Mouse (Mus musculus) adrenal gland, postnatal 10 days (tissue): ENCODE measurements around the gene Pak1ip1. TPM values are rescaled to one million over a fixed set of nuclear protein-coding genes. Genes with fewer than 3 reads are reported as not detected.

Experiments used
- DNase-seq: peaks from one replicate; pipeline ENCODE4 v3.0.0; 2021; ENCODE audit warnings: mixed read lengths
- total RNA-seq, 2 experiments: library from RNA; stranded (reverse); gene quantifications; 2 replicates each; pipeline ENCODE4 v1.2.3; 2021

The Pak1ip1 gene
- total RNA-seq, 2 experiments from 2014 or later: 48.0 to 55.5 TPM

GRCm38 (mm10) chr13:41006244-41006643 is 5.4 kb downstream of the Pak1ip1 start:
- DNase-seq: no peak

GRCm38 (mm10) chr13:41008271-41008670 is 7.4 kb downstream of the Pak1ip1 start:
- no peak for DNase-seq

GRCm38 (mm10) chr13:41008946-41009345 is 8.1 kb downstream of the Pak1ip1 start:
- DNase-seq: no peak

- peak; percentile 98 for DNase-seq
Observed at GRCm38 (mm10) chr13:41015829-41016634, 15.2 kb downstream of the Pak1ip1 start, which contains the start of gene Tmem14c. Gene Tmem14c, plus strand, starts transcription at chr13:41016292.

GRCm38 (mm10) chr13:41016797-41017405 is 16.1 kb downstream of the Pak1ip1 start:
- DNase-seq: peak; percentile 40

GRCm38 (mm10) chr13:41017832-41018231 is 17.0 kb downstream of the Pak1ip1 start:
- no peak for DNase-seq

GRCm38 (mm10) chr13:41018236-41018635 is 17.4 kb downstream of the Pak1ip1 start:
- no peak for DNase-seq

GRCm38 (mm10) chr13:41018756-41019591 is 18.2 kb downstream of the Pak1ip1 start:
- no peak for DNase-seq

- DNase-seq: no peak
Observed at GRCm38 (mm10) chr13:41020494-41020893, 19.7 kb downstream of the Pak1ip1 start.

GRCm38 (mm10) chr13:41021607-41022006 is 20.8 kb downstream of the Pak1ip1 start:
- peak; percentile 50 for DNase-seq

- no peak for DNase-seq
Observed at GRCm38 (mm10) chr13:41022099-41022498, 21.3 kb downstream of the Pak1ip1 start.

- no peak for DNase-seq
Observed at GRCm38 (mm10) chr13:41030098-41030497, 29.3 kb downstream of the Pak1ip1 start.

GRCm38 (mm10) chr13:41042511-41042910 is 41.7 kb downstream of the Pak1ip1 start:
- no peak for DNase-seq

- DNase-seq: no peak
Observed at GRCm38 (mm10) chr13:41045901-41046300, 45.1 kb downstream of the Pak1ip1 start.

GRCm38 (mm10) chr13:41047280-41047679 is 46.5 kb downstream of the Pak1ip1 start:
- DNase-seq: no peak

- no peak for DNase-seq
Observed at GRCm38 (mm10) chr13:41051965-41052364, 51.1 kb downstream of the Pak1ip1 start.

Other genes with a start within 250 kb of the Pak1ip1 start
- 10 to 100 TPM; 11.3 to 12.8 TPM for gene Gcnt2, start 141.3 kb upstream of the Pak1ip1 start, total RNA-seq
- 100 to 1,000 TPM; 310 to 344 TPM for gene Tmem14c, start 15.3 kb downstream of the Pak1ip1 start, total RNA-seq
- under 1 TPM in 1 of 2 experiments, not detected in 1; 0.12 TPM for gene Mak, start 78.7 kb downstream of the Pak1ip1 start, total RNA-seq
- not detected for gene Gcm2, start 110.0 kb downstream of the Pak1ip1 start, total RNA-seq
- not detected for gene Sycp2l, start 113.3 kb downstream of the Pak1ip1 start, total RNA-seq
- gene Elovl2, start 219.4 kb downstream of the Pak1ip1 start, total RNA-seq: 10 to 100 TPM; 31.3 to 82.7 TPM
- 10 to 100 TPM; 14.7 to 16.4 TPM for gene Smim13, start 248.8 kb downstream of the Pak1ip1 start, total RNA-seq